Mouse (Mus musculus): ENCODE results near the gene Brca2.

Brca2 gene

GRCm38 (mm10) chr5:150598202-150599119 is 76.0 kb downstream of the Brca2 start:
- in situ Hi-C loops (cut with MboI, MseI) = no loop called here

DNA sequence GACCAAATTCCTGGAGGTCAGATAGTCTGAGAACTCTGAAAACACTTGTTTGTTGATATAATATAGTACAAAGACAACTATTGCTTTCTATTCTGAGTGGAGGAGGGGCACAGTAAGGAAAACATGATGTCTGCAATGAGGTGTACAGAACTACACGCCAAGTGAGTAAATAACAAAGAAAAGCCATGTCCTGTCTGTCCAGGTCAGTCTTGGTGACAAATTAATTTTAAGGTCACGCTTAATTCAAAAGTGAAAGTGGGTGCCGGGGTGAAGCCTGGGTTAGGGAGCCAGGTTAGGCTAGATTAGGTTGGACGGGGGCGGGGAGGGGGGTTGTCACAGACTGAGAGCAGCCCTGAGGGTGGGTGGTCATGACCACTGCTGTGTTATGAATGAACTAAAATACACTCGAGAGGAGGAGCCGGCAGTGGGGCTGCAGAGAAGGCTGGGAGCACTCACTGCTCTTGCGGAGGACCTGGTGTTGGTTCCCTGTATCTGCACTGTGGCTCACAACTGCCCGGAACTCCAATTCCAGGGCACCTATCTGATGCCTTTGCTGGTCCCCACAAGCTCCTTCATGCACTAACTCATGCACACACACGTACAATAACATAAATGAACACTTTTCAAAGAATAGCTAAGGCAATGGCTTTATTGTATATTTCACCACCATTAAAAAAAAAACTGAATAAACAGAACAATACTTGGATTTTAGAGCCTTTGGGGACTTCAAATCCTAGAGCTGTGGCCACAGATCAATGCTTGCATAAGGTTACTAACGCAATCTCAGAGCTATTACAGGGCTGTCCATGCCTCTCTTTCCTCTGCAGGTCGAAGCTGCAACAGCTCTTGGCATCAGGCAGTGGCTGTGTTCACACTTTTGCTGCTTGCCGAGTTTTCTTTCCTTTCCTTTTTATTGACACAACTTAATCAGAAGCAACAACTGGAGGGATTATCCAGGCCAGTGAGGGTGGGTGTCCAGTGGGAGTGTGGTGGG is 77.2 kb downstream of the Brca2 start:
- in situ Hi-C loops (cut with MboI, MseI) = no loop called here

- in situ Hi-C loops (cut with MboI, MseI) = no loop called here
Observed at GRCm38 (mm10) chr5:150600554-150601440, 78.4 kb downstream of the Brca2 start.

DNA sequence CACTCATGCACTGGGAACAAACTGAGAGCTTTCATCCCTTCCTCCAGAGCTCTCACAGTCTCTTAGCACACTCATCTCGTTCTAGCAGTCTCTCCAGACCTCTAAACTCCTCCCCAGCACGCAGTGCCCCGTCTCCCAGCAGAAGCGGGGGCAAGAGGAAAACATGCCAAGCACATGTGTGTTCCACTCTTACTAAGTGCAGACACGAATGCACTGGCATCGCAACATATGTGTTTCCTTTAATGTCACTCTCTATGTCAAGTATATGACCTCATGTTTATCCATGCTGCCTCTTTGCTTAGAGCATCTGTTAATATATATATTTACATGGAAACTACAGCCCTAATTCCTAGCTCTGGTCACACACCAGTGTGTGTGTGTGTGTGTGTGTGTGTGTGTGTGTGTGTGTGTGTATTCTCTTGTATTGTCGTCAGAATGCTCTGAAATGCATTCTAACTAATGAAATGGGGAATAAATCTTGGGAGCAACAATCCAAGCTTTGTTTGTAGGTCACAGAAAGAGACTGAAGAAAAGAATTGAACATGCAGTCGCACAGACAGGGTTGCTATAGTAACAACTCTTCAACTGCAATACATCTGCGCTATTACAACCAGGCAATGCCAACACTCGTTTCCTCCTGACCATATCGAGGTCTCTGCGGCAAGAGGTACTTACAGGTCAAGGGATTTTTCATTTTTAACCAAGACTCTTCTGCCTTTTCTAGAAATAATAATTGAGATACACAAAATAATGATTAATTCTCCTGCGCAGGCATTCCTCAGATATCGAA is 79.2 kb downstream of the Brca2 start:
- in situ Hi-C loops (cut with MboI, MseI) = no loop called here

- in situ Hi-C loops (cut with MboI, MseI) = no loop called here
Observed at GRCm38 (mm10) chr5:150606131-150606530, 83.7 kb downstream of the Brca2 start.

- in situ Hi-C loops (cut with MboI, MseI) = no loop called here
Observed at GRCm38 (mm10) chr5:150607631-150608030, 85.2 kb downstream of the Brca2 start.

DNA sequence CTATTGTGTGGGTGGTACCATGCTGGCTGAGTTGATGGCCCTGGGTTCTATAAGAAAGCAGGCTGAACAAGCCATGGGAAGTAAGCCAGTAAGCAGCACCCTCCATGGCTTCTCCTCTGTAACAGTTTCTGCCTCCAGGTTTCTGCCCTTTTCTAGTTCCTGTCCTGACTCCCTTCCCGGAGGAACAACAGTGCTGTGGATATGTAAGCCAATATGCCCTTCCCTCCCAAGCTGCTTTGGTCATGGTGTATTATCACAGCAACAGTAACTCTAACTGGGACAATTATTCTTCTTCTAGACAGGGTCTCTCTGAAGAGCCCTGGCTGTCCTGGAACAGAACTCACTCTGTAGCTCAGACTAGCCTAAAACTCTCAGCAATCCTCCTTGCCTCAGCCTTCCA is 88.7 kb downstream of the Brca2 start:
- in situ Hi-C loops (cut with MboI, MseI) = loop anchor here (5.0 kb wide), 1 partner anchor 41 kb away; no protein-coding TSS in a partner anchor

- in situ Hi-C loops (cut with MboI, MseI) = loop anchor here (5.0 kb wide), 1 partner anchor 41 kb away; no protein-coding TSS in a partner anchor
Observed at GRCm38 (mm10) chr5:150611697-150612096, 89.3 kb downstream of the Brca2 start.

DNA sequence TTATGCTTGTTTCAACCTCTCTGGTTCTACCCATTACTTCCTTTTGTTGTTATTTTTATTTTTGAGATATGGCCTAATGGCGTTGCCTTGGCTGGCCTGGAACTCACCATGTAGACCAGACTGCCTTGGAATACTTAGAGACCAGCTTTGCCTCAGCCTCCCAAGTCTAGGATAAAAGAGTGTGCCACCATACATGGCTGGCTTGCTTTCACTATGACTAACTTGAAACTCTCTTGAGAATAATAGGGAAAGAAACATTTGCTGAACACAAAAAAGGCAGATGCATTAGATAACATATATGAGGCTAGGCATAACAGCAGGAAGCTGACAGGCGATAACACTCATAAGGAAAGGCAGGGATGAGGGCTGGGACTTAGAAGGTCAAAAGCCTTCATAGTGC is 91.6 kb downstream of the Brca2 start:
- in situ Hi-C loops (cut with MboI, MseI) = loop anchor here (5.0 kb wide), 1 partner anchor 38 kb away; no protein-coding TSS in a partner anchor

- in situ Hi-C loops (cut with MboI, MseI) = no loop called here
Observed at GRCm38 (mm10) chr5:150616216-150616615, 93.8 kb downstream of the Brca2 start.

DNA sequence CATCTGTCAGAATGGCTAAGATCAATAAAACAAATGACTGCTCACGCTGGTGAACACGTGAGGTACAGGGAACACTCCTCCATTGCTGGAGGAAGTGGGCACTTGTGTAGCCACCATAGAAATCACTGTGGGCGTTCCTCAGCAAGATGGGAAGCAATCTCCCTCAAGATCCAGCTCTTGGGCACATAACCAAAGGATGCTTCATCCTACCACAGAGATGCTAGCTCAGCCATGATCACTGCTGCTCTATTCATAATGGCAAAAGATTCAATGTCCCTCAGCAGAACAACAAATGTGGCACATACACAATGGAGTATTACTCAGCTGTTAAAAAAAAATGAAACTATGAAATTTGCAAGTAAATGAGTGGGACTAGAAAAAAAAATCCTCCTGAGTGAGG is 94.3 kb downstream of the Brca2 start:
- in situ Hi-C loops (cut with MboI, MseI) = no loop called here

DNA sequence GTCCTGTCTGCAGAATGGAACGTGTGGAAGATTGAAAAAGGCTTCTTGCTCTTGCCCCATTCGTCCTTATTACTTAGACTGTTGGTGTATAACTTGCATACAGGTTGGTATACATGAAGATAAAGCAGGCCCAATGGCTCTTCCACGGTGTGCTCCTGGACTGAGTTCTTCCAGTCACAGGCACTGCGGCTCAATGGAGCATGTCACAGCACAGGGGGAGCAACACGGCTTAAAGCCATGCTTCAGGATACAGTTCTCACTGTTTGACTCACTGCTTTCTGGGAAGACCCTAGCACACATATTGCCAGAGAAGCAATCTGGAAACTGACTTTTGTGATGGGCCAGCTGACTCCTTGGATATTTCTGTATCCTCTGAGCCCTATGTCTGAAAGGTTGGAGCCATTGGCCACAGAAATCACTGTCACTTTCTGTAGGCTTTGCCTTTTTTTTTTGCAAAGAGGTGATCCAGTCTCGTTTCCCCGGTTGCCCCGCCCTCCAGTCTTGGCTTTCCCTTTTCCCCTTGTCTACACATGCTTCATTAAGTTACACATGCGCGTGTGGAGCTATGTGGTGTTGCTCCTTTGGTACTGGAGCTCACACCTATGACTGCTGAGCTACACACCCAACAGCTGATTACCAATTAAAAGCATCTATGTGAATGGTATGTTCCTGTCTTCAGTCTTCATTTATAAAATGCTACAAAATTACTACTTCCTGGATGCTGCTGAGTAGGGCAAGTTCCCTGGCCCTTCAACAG is 96.3 kb downstream of the Brca2 start:
- in situ Hi-C loops (cut with MboI, MseI) = no loop called here

Measured in regulatory T cell (primary cell).